Mouse (Mus musculus): ENCODE measurements around the gene Bcl11a. TPM values are rescaled to one million over a fixed set of nuclear protein-coding genes. Genes with fewer than 3 reads are reported as not detected.
A peak's percentile ranks its signal among the peaks of the same experiment; 100 is the strongest.

Bcl11a gene
- polyA plus RNA-seq, 1 experiment from 2014 or later: 66.0 TPM

GRCm38 (mm10) chr11:24202641-24203361 is 124.9 kb downstream of the Bcl11a start:
- no peak overlapping the region for H3K4me3 ChIP-seq
- H3K9ac ChIP-seq (replicated peaks): no peak overlapping the region
- peaks cover 17% of the 10 kb centered on the region for H3K4me1 ChIP-seq
- 18% methylated on average over 7 of the region's 7 CpGs for WGBS
- peaks cover 6% of the 10 kb centered on the region; the same call in 1 of the 2 replicates for H3K27me3 ChIP-seq
- no peak overlapping the region for H3K4me2 ChIP-seq (replicated peaks)
- peak; percentile 63; the same call in 1 of the 2 replicates for ATAC-seq (ENCODE audit: low FRiP score, low read depth)
- H3K36me3 ChIP-seq: no peaks in the 10 kb centered on the region
- H3K9me3 ChIP-seq: no peaks in the 10 kb centered on the region
- no peak overlapping the region for H3K27ac ChIP-seq (replicated peaks)

- 89% methylated on average over 1 of the region's 1 CpGs for WGBS
- H3K4me3 ChIP-seq: no peak overlapping the region
- ATAC-seq (ENCODE audit: low FRiP score, low read depth): no peak
- peaks cover 6% of the 10 kb centered on the region; the same call in 1 of the 2 replicates for H3K27me3 ChIP-seq
- H3K9me3 ChIP-seq: no peaks in the 10 kb centered on the region
- H3K27ac ChIP-seq (replicated peaks): no peak overlapping the region
- H3K9ac ChIP-seq (replicated peaks): no peak overlapping the region
- peaks cover 17% of the 10 kb centered on the region for H3K4me1 ChIP-seq
- no peaks in the 10 kb centered on the region for H3K36me3 ChIP-seq
- no peak overlapping the region for H3K4me2 ChIP-seq (replicated peaks)
These were observed 125.6 kb downstream of the Bcl11a start for GRCm38 (mm10) chr11:24203489-24203888.

- Histone ChIP-seq H3K4me3 (no peak overlapping the region), H3K9me3 (no peaks in the 10 kb centered on the region), H3K27ac (replicated peaks) (no peak overlapping the region), H3K4me1 (no peaks in the 10 kb centered on the region; the same call in 1 of the 2 replicates), H3K9ac (replicated peaks) (no peak overlapping the region), H3K4me2 (replicated peaks) (no peak overlapping the region), H3K36me3 (no peaks in the 10 kb centered on the region), H3K27me3 (peaks cover 6% of the 10 kb centered on the region; the same call in 1 of the 2 replicates)
- WGBS: 57% methylated on average over 6 of the region's 6 CpGs
- no peak for ATAC-seq (ENCODE audit: low FRiP score, low read depth)
These were observed 131.1 kb downstream of the Bcl11a start for GRCm38 (mm10) chr11:24208951-24209351.

- Histone ChIP-seq H3K4me2 (replicated peaks) (no peak overlapping the region), H3K27me3 (no peaks in the 10 kb centered on the region), H3K4me1 (no peaks in the 10 kb centered on the region; the same call in 1 of the 2 replicates), H3K9me3 (no peaks in the 10 kb centered on the region), H3K9ac (replicated peaks) (no peak overlapping the region), H3K36me3 (no peaks in the 10 kb centered on the region), H3K27ac (replicated peaks) (no peak overlapping the region), H3K4me3 (no peak overlapping the region)
- WGBS: 57% methylated on average over 3 of the region's 3 CpGs
- no peak for ATAC-seq (ENCODE audit: low FRiP score, low read depth)
These were observed 136.8 kb downstream of the Bcl11a start for GRCm38 (mm10) chr11:24214509-24215134.

- Histone ChIP-seq H3K4me2 (replicated peaks) (no peak overlapping the region), H3K27me3 (peaks cover 2% of the 10 kb centered on the region), H3K9me3 (no peaks in the 10 kb centered on the region), H3K4me1 (no peaks in the 10 kb centered on the region), H3K27ac (replicated peaks) (no peak overlapping the region), H3K9ac (replicated peaks) (no peak overlapping the region), H3K4me3 (no peak overlapping the region), H3K36me3 (no peaks in the 10 kb centered on the region)
- WGBS: 93% methylated on average over 6 of the region's 6 CpGs
- ATAC-seq (ENCODE audit: low FRiP score, low read depth): no peak
These were observed 140.0 kb downstream of the Bcl11a start for GRCm38 (mm10) chr11:24217741-24218333.

- WGBS: 87% methylated on average over 4 of the region's 4 CpGs
- no peak for ATAC-seq (ENCODE audit: low FRiP score, low read depth)
- Histone ChIP-seq H3K4me2 (replicated peaks) (no peak overlapping the region), H3K9me3 (no peaks in the 10 kb centered on the region), H3K36me3 (no peaks in the 10 kb centered on the region), H3K27ac (replicated peaks) (no peak overlapping the region), H3K9ac (replicated peaks) (no peak overlapping the region), H3K27me3 (peaks cover 7% of the 10 kb centered on the region), H3K4me3 (no peak overlapping the region), H3K4me1 (no peaks in the 10 kb centered on the region)
These were observed 143.9 kb downstream of the Bcl11a start for GRCm38 (mm10) chr11:24221601-24222307.

Other genes with a start within 250 kb of the Bcl11a start
- 28.3 and 28.5 TPM in 2 replicates for gene Papolg, start 182.8 kb upstream of the Bcl11a start, polyA plus RNA-seq (2016; fragmentation: Nextera tagmentation; extraction: Ambion mirVana)
- not detected in 2 replicates for gene A830031A19Rik, start 3.0 kb upstream of the Bcl11a start, polyA plus RNA-seq (2016; fragmentation: Nextera tagmentation; extraction: Ambion mirVana)

Measured in midbrain, embryonic 12.5 days (tissue).